Comparison of ENCODE assay signal across 21 mouse cellular contexts in the genomic region with DNA sequence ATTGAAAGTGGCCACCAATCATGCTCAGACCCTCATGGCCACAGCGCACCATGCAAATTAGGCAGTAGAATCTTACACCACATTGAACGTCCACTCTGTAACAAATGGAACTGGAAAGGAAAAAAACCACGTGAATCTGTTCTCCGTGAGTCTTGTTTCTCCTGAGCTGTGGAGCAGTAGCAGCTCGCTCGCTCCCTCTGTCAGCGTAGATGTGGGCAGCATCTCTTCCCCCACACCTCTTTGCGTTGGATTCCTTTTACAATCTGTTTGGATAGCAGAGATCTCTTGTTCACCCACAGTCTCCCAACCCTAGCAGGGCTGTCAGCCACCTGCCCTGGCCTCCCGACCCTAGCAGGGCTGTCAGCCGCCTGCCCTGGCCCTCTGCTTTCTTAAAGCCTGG.
"Had no signal": no experiment of that assay in that cellular context is flagged by ENCODE, and none has a peak within 500 bp of the region (broad histone marks: within the 10 kb centered on the region; RNA-seq: fewer than 3 reads in every experiment).

No protein-coding gene starts in this region.

- H3K27ac ChIP-seq: liver, embryonic 15.5 days; lung, embryonic 15.5 days; macrophage; midbrain, embryonic 13.5 days; midbrain, embryonic 15.5 days; neural tube, embryonic 13.5 days; neural tube, embryonic 15.5 days had no signal

- H3K4me1 ChIP-seq: liver, embryonic 15.5 days; lung, embryonic 15.5 days; megakaryocyte, embryonic 14.5 days; midbrain, embryonic 13.5 days; midbrain, embryonic 15.5 days; neural tube, embryonic 13.5 days; neural tube, embryonic 15.5 days had no signal

- H3K4me2 ChIP-seq: liver, embryonic 15.5 days; lung, embryonic 15.5 days; midbrain, embryonic 11.5 days; midbrain, embryonic 13.5 days; midbrain, embryonic 15.5 days; neural tube, embryonic 13.5 days; neural tube, embryonic 15.5 days had no signal

- ATAC-seq: liver, postnatal 0 days; lung, postnatal 0 days; midbrain, embryonic 13.5 days; midbrain, embryonic 15.5 days had no signal

- DNase-seq: liver, postnatal 0 days; lung, adult 2 months; lung, postnatal 14 days; lung, postnatal 36 days; retina, postnatal 1 day; right cerebral cortex, postnatal 14 days; spleen, adult 18-20 months; thymus, adult 18-20 months; thymus, postnatal 14 days; thymus, postnatal 36 days had no signal

- H3K9me3 ChIP-seq: liver, embryonic 15.5 days; lung, embryonic 15.5 days; megakaryocyte, embryonic 14.5 days; midbrain, embryonic 13.5 days; midbrain, embryonic 15.5 days; neural tube, embryonic 13.5 days; neural tube, embryonic 15.5 days had no signal

- H3K36me3 ChIP-seq: liver, embryonic 15.5 days; lung, embryonic 15.5 days had no signal

- H3K27me3 ChIP-seq: liver, embryonic 15.5 days; lung, embryonic 15.5 days; megakaryocyte, embryonic 14.5 days; midbrain, embryonic 13.5 days; midbrain, embryonic 15.5 days; neural tube, embryonic 13.5 days; neural tube, embryonic 15.5 days had no signal

- H3K4me3 ChIP-seq: liver, embryonic 15.5 days; lung, embryonic 15.5 days; megakaryocyte, embryonic 14.5 days; midbrain, embryonic 13.5 days; midbrain, embryonic 15.5 days; myocyte; neural tube, embryonic 13.5 days; neural tube, embryonic 15.5 days had no signal

- H3K9ac ChIP-seq: liver, embryonic 15.5 days; liver, postnatal 0 days; lung, embryonic 15.5 days; midbrain, embryonic 13.5 days; midbrain, embryonic 15.5 days; neural tube, embryonic 13.5 days; neural tube, embryonic 15.5 days had no signal
